Mouse (Mus musculus) common myeloid progenitor, adult 5-6 weeks (primary cell): ENCODE data around the gene Zfp385b. TPM values are rescaled to one million over a fixed set of nuclear protein-coding genes. Genes with fewer than 3 reads are reported as not detected.

Experiments
- ATAC-seq: replicated peaks from 2 replicates; pipeline ENCODE4 v1.8.0; 2016; ENCODE audit warnings: low read depth, mild to moderate bottlenecking, moderate TSS enrichment, inconsistent platforms; ENCODE audit not compliant: poor library complexity, severe bottlenecking
- total RNA-seq: library from RNA; stranded (forward); fragments of 200-1000, 187-1606 nt; gene quantifications from 2 replicates; pipeline ENCODE4 v1.2.3, GENCODE M21; 2017

Gene Zfp385b
- total RNA-seq, 1 experiment from 2014 or later, result not detected

GRCm38 (mm10) chr2:77795859-77796552, 23.4 kb downstream of the Zfp385b start:
- no peak for ATAC-seq

- ATAC-seq, result no peak
Measured at GRCm38 (mm10) chr2:77790846-77791245, 28.6 kb downstream of the Zfp385b start.

- ATAC-seq, result no peak
Measured at GRCm38 (mm10) chr2:77790295-77790694, 29.1 kb downstream of the Zfp385b start.

GRCm38 (mm10) chr2:77781390-77781789, 38.0 kb downstream of the Zfp385b start:
- no peak for ATAC-seq

GRCm38 (mm10) chr2:77777781-77778180, 41.7 kb downstream of the Zfp385b start:
- no peak for ATAC-seq

GRCm38 (mm10) chr2:77777047-77777686, 42.3 kb downstream of the Zfp385b start:
- ATAC-seq, result no peak

GRCm38 (mm10) chr2:77775247-77775880, 44.1 kb downstream of the Zfp385b start:
- no peak for ATAC-seq

- ATAC-seq, result no peak
Measured at GRCm38 (mm10) chr2:77770056-77770697, 49.3 kb downstream of the Zfp385b start.

GRCm38 (mm10) chr2:77768321-77768886, 51.0 kb downstream of the Zfp385b start:
- ATAC-seq, result no peak

- ATAC-seq, result no peak
Measured at GRCm38 (mm10) chr2:77761967-77762366, 57.5 kb downstream of the Zfp385b start.

- no peak for ATAC-seq
Measured at GRCm38 (mm10) chr2:77758403-77759071, 60.9 kb downstream of the Zfp385b start.

- no peak for ATAC-seq
Measured at GRCm38 (mm10) chr2:77752491-77752890, 66.9 kb downstream of the Zfp385b start.

GRCm38 (mm10) chr2:77749631-77750030, 69.8 kb downstream of the Zfp385b start:
- no peak for ATAC-seq

GRCm38 (mm10) chr2:77746417-77746816, 73.0 kb downstream of the Zfp385b start:
- no peak for ATAC-seq

GRCm38 (mm10) chr2:77745246-77745645, 74.2 kb downstream of the Zfp385b start:
- ATAC-seq, result no peak

- no peak for ATAC-seq
Measured at GRCm38 (mm10) chr2:77742359-77742758, 77.1 kb downstream of the Zfp385b start.

GRCm38 (mm10) chr2:77730196-77730595, 89.2 kb downstream of the Zfp385b start:
- no peak for ATAC-seq

- ATAC-seq, result no peak
Measured at GRCm38 (mm10) chr2:77726798-77727197, 92.6 kb downstream of the Zfp385b start.

GRCm38 (mm10) chr2:77720806-77721205, 98.6 kb downstream of the Zfp385b start:
- ATAC-seq, result no peak

GRCm38 (mm10) chr2:77716367-77716766, 103.1 kb downstream of the Zfp385b start:
- peak; percentile 67 for ATAC-seq
